In genomic region chr10:40232442-40232841, GRCm38 (mm10) we compare ENCODE assay signal across 20 mouse cellular contexts. TPM values are rescaled to one million over a fixed set of nuclear protein-coding genes. Genes with fewer than 3 reads are reported as not detected.
DNase-seq lines count a peak whose midpoint lies in the region; ATAC-seq and TF ChIP-seq lines count a peak whose summit lies in the region.
"Had no signal": no experiment of that assay in that cellular context is flagged by ENCODE, and none has a peak within 500 bp of the region (broad histone marks: within the 10 kb centered on the region; RNA-seq: fewer than 3 reads in every experiment).

No protein-coding gene starts in this region.

- no peaks in the 10 kb centered on the region for H3K27me3 ChIP-seq in hindbrain, embryonic 14.5 days (ENCODE audit: control insufficient read depth, insufficient read depth, low read length)
- H3K27me3 ChIP-seq: heart, embryonic 15.5 days; hindbrain, embryonic 15.5 days; kidney, embryonic 15.5 days; limb, embryonic 15.5 days; midbrain, embryonic 12.5 days had no signal

- H3K9me3 ChIP-seq in hindbrain, embryonic 14.5 days (ENCODE audit: control insufficient read depth, low read length): no peaks in the 10 kb centered on the region
- H3K9me3 ChIP-seq: heart, embryonic 15.5 days; hindbrain, embryonic 15.5 days; kidney, embryonic 15.5 days; limb, embryonic 15.5 days; midbrain, embryonic 12.5 days had no signal

- no peak overlapping the region for H3K4me3 ChIP-seq in hindbrain, embryonic 14.5 days (replicated peaks; ENCODE audit: low read length)
- no peak overlapping the region for H3K4me3 ChIP-seq in lung, adult 2 months (replicated peaks; ENCODE audit: extremely low read depth, low read depth, low read length)
- H3K4me3 ChIP-seq: erythroblast, embryonic 14.5 days; heart, embryonic 15.5 days; hindbrain, embryonic 15.5 days; kidney, embryonic 15.5 days; limb, embryonic 15.5 days; midbrain, embryonic 12.5 days; myocyte had no signal

- no peak for TF ChIP-seq POLR2A in lung, adult 2 months (IDR thresholded peaks at IDR 0.05; ENCODE audit: borderline replicate concordance, extremely low read depth, low read depth, low read length)

- H3K9ac ChIP-seq in hindbrain, embryonic 14.5 days: no peak overlapping the region
- H3K9ac ChIP-seq: heart, embryonic 15.5 days; hindbrain, embryonic 15.5 days; kidney, embryonic 15.5 days; limb, embryonic 15.5 days; midbrain, embryonic 12.5 days had no signal

- 88% methylated on average over 7 of the region's 7 CpGs for WGBS in hindbrain, embryonic 14.5 days
- 45% methylated on average over 7 of the region's 7 CpGs for WGBS in lung, adult 2 months

- no peak overlapping the region for H3K27ac ChIP-seq in hindbrain, embryonic 14.5 days
- H3K27ac ChIP-seq: heart, embryonic 15.5 days; hindbrain, embryonic 15.5 days; kidney, embryonic 15.5 days; limb, embryonic 15.5 days; midbrain, embryonic 12.5 days had no signal

- ATAC-seq in CD4-positive, CD25-positive, alpha-beta regulatory T cell, adult 4 months: peak; percentile 53
- ATAC-seq in megakaryocyte, adult 5-6 weeks (ENCODE audit: poor library complexity, severe bottlenecking): peak; percentile 37; the same call in 1 of the 2 replicates
- no peak for ATAC-seq in hindbrain, embryonic 14.5 days (ENCODE audit: low FRiP score)
- ATAC-seq: forebrain, embryonic 16.5 days had no signal

- DNase-seq in 416B (ENCODE audit: low read depth): peak; percentile 62
- DNase-seq in thymus, postnatal 10 days (ENCODE audit: low spot score in 2 of 2): peak; percentile 50 to 62
- DNase-seq in hindbrain, embryonic 14.5 days (ENCODE audit: low spot score): no peak
- no peak for DNase-seq in adrenal gland, adult 8-10 months
- no peak for DNase-seq in lung, adult 2 months
- DNase-seq: adrenal gland, postnatal 14 days; cerebellum, adult 18-20 months; layer of hippocampus, postnatal 36 days; lung, postnatal 36 days; retina, postnatal 1 day had no signal

- peaks cover 76% of the 10 kb centered on the region for H3K36me3 ChIP-seq in hindbrain, embryonic 14.5 days (replicated peaks; ENCODE audit: control insufficient read depth, insufficient read depth)

- no peak overlapping the region for H3K4me2 ChIP-seq in hindbrain, embryonic 14.5 days (replicated peaks)
- H3K4me2 ChIP-seq: heart, embryonic 15.5 days; hindbrain, embryonic 15.5 days; kidney, embryonic 15.5 days; limb, embryonic 15.5 days; midbrain, embryonic 12.5 days had no signal

- TF ChIP-seq CTCF in lung, adult 2 months (IDR thresholded peaks at IDR 0.05; ENCODE audit: insufficient read depth, low read length): no peak

- H3K4me1 ChIP-seq in hindbrain, embryonic 14.5 days (replicated peaks; ENCODE audit: control insufficient read depth, insufficient read depth, low read length): no peaks in the 10 kb centered on the region
- no peaks in the 10 kb centered on the region for H3K4me1 ChIP-seq in lung, adult 2 months (ENCODE audit: control insufficient read depth, insufficient read depth, low read length)
- H3K4me1 ChIP-seq: heart, embryonic 15.5 days; hindbrain, embryonic 15.5 days; kidney, embryonic 15.5 days; midbrain, embryonic 12.5 days had no signal

RNA-seq across cellular contexts. Expression of gene Rpf2, which starts 14.4 kb away (rescaled TPM):
- polyA plus RNA-seq in CD4-positive, CD25-positive, alpha-beta regulatory T cell, adult 4 months (2017; shearing (Covaris generic)): 10 to 100 TPM; 59.7 to 68.8 TPM
- 56.7 and 57.2 TPM in 2 replicates for total RNA-seq in megakaryocyte, adult 5-6 weeks (2015)
- total RNA-seq in megakaryocyte, adult 5-6 weeks (2017): 81.2 and 104 TPM in 2 replicates
- 70.8 and 74.7 TPM in 2 replicates for polyA plus RNA-seq in hindbrain, embryonic 14.5 days (2014; fragmentation: Nextera tagmentation; extraction: Ambion mirVana)
- total RNA-seq in adrenal gland, adult 8-10 months (2022): 10 to 100 TPM; 16.5 to 25.7 (median 17.8) TPM
- 1.5 and 2.2 TPM in 2 replicates for polyA plus RNA-seq in lung, adult 2 months (2012; rRNA removed)

RNA-seq across cellular contexts. Expression of gene Gtf3c6, which starts 25.5 kb away (rescaled TPM):
- polyA plus RNA-seq in CD4-positive, CD25-positive, alpha-beta regulatory T cell, adult 4 months (2017; shearing (Covaris generic)): 100 to 1,000 TPM; 116 to 128 TPM
- 48.3 and 50.2 TPM in 2 replicates for total RNA-seq in megakaryocyte, adult 5-6 weeks (2015)
- 118 and 147 TPM in 2 replicates for total RNA-seq in megakaryocyte, adult 5-6 weeks (2017)
- polyA plus RNA-seq in hindbrain, embryonic 14.5 days (2014; fragmentation: Nextera tagmentation; extraction: Ambion mirVana): 71.7 and 73.7 TPM in 2 replicates
- 10 to 100 TPM; 26.3 to 50.8 (median 38.4) TPM for total RNA-seq in adrenal gland, adult 8-10 months (2022)
- polyA plus RNA-seq in lung, adult 2 months (2012; rRNA removed): 3.5 and 6.3 TPM in 2 replicates

Comparison
In these comparisons a context has a peak if more than half of its experiments do, and no peak if none do; other contexts are left out.
1. DNase-seq: peak in 416B (single experiment) and thymus, postnatal 10 days (2 of 2); none in hindbrain, embryonic 14.5 days (single experiment), adrenal gland, adult 8-10 months (single experiment) and lung, adult 2 months (single experiment).
2. RNA of gene Rpf2, which starts 14.4 kb away (polyA plus RNA-seq): 70.8 to 74.7 TPM in hindbrain, embryonic 14.5 days and 59.7 to 68.8 TPM in CD4-positive, CD25-positive, alpha-beta regulatory T cell, adult 4 months; 1.5 to 2.2 TPM in lung, adult 2 months; every median in the first group is over 10 times any median in the second.